Mouse (Mus musculus) kidney, adult 2 months (tissue): ENCODE measurements around the gene Fxyd2.

Experiments used
- CTCF ChIP-seq: fragments of 200-500 bp; conservative IDR thresholded peaks from 2 replicates; pipeline ENCODE4 v1.5.1; 2011; ENCODE audit warnings: low read depth, mild to moderate bottlenecking, control low read depth, low read length, moderate library complexity, mixed read lengths; ENCODE audit not compliant: insufficient read depth, insufficient read length
- POLR2A ChIP-seq: fragments of 200-500 bp; IDR thresholded peaks from one replicate; pipeline ENCODE4 v1.6.1; 2011; ENCODE audit warnings: low read depth, low read length, control low read depth

GRCm38 (mm10) chr9:45432639-45433038, 33.2 kb downstream of the Fxyd2 start:
- no peak for TF ChIP-seq CTCF
- TF ChIP-seq POLR2A = no peak
